Mouse (Mus musculus): ENCODE data around the gene Rhcg.

Gene Rhcg

GRCm38 (mm10) chr7:79548893-79549555 is 68.4 kb downstream of the Rhcg start:
- DNase-seq, result no peak

GRCm38 (mm10) chr7:79547092-79547491 is 70.4 kb downstream of the Rhcg start:
- peak; percentile 98 to 100 for DNase-seq

DNA sequence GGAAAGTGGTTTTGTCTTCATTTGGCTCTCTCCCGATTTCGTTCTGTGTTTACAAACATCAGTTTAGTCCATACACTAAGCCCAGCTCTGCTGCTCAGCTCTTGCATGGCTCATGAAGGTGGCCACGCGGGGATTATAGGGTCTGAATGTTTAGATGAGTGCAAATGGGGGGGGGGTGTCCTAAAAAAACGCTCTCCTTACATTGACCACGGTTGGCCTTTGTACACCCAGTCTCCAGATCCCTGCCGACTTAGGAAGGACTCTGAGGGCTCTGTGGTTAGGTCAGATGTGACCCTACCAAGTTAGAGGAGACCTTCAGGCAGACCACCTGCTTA is 72.4 kb downstream of the Rhcg start:
- no peak for DNase-seq

DNA sequence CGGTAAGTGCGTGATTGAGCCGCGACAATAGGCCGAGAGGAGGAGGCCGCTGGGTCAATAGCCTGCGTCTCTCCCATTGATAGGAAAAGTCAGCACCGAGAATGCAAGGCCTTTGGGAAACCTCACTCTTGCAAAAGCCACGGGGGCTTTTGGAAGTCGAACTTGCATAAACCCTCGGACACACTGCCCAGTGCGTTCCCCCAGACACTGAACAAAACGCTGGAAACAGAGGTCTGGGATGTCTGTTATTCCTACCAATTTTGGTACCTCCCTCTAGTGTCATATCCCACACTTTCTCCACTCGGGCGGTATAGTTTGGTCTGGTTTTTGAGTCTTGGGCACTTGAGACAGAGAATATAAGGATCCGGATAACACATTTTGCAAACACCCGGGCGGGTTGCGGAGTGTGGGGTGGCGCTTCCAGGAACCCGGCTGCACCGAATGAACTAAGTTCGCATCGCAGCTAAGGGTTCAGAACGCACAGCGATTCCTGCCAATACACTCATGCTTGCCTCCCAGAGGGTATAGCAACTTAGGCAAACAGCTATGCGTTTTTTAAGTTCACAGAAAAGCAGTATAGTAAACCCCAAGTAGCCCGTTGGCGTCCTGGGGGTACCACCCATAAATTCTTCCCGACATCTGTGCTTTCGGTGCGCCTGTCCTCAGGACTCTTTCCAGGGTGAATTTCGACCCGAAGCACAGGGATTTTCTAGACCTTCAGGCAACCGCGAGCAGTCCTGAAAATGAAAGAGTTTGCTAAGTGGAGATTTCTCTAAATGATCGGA is 73.0 kb downstream of the Rhcg start:
- peak in 1 of 2 experiments; percentile 27 for DNase-seq
